Mouse (Mus musculus) heart, adult 2 months (tissue): ENCODE measurements around the gene Pla2g3. TPM values are rescaled to one million over a fixed set of nuclear protein-coding genes. Genes with fewer than 3 reads are reported as not detected.

Experiments used
- DNase-seq, 2 experiments: peaks; one replicate each; pipeline ENCODE4 v3.0.0; 2021
- H3K27ac ChIP-seq: fragments of 200-600 bp; 2 replicates; pipeline ENCODE4 v1.8.1; 2022
- H3K27me3 ChIP-seq: fragments of 200-500 bp; 2 replicates; pipeline ENCODE4 v1.6.1; 2012; ENCODE audit warnings: mild to moderate bottlenecking, low read length, inconsistent platforms, mixed read lengths; ENCODE audit not compliant: control insufficient read depth, insufficient read depth
- H3K36me3 ChIP-seq: fragments of 200-500 bp; 2 replicates; pipeline ENCODE4 v1.6.1; 2012; ENCODE audit warnings: low read length, inconsistent platforms; ENCODE audit not compliant: control insufficient read depth, insufficient read depth
- H3K4me1 ChIP-seq: fragments of 200-500 bp; 2 replicates; pipeline ENCODE4 v1.6.1; 2011; ENCODE audit warnings: low read length; ENCODE audit not compliant: control insufficient read depth, insufficient read depth
- H3K4me3 ChIP-seq: fragments of 200-600 bp; 2 replicates; pipeline ENCODE4 v1.8.1; 2022
- H3K79me2 ChIP-seq: fragments of 200-500 bp; replicated peaks from 2 replicates; pipeline ENCODE4 v1.6.1; 2012; ENCODE audit warnings: mild to moderate bottlenecking, inconsistent platforms, low read length, moderate library complexity, mixed read lengths; ENCODE audit not compliant: control insufficient read depth, insufficient read depth
- H3K9ac ChIP-seq: fragments of 200-500 bp; 2 replicates; pipeline ENCODE4 v1.6.1; 2012; ENCODE audit warnings: low read depth, mild to moderate bottlenecking, control low read depth, inconsistent platforms, low read length, mixed read lengths
- CTCF ChIP-seq: fragments of 200-600 bp; IDR thresholded peaks from 2 replicates; pipeline ENCODE4 v1.8.1; 2022; ENCODE audit warnings: antibody characterized with exemption, mild to moderate bottlenecking, moderate library complexity
- EP300 ChIP-seq: fragments of 200-500 bp; IDR thresholded peaks from 2 replicates; pipeline ENCODE4 v1.6.1; 2011; ENCODE audit warnings: low read depth, low read length, control low read depth; ENCODE audit not compliant: insufficient read depth
- POLR2A ChIP-seq: fragments of 200-500 bp; IDR thresholded peaks from 2 replicates; pipeline ENCODE4 v1.6.1; 2011; ENCODE audit warnings: mild to moderate bottlenecking, low read depth, low read length, control low read depth; ENCODE audit not compliant: insufficient read depth
- WGBS: fragments of 180-500 bp; shearing (Covaris S2); methylation state at CpG from one replicate; pipeline ENCODE4 v1.1.7; 2018; 5-methylcytosine and 5-hydroxymethylcytosine counted together
- intact Hi-C: fragments of 180-260 bp; cut with DNase I; formaldehyde crosslinking; loops from one replicate; pipeline ENCODE4 v1.15.1; 2025
- polyA plus RNA-seq: library from polyadenylated mRNA; depleted of rRNA; stranded (reverse); fragments of >200 nt; gene quantifications from 2 replicates; pipeline ENCODE4 v1.2.3, GENCODE M21; 2012
- total RNA-seq, 2 experiments: library from RNA; stranded (reverse); gene quantifications; 2 replicates each; pipeline ENCODE4 v1.2.3; 2021

Gene Pla2g3
- total and polyA plus RNA-seq, 3 experiments = 0.09 to 0.25 TPM; not detected in 1

DNA sequence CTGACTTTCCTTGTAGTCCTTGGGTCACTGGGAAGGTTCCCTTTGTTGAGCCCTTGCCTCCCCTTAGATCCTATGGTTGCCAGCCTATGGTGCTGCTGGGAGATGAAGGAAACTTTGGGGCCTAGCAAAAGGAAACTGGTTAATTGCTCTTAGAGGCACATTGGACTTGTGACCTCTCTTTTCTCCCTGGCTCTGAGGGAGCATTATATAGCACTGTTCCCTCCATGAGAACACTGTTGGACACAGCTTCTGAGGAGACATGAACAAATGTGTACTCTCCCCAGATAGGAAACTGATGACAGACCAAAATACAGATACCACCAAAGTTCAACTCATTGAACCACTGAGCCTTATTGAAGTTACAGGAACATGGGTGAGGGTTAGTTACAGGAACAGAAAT is 12.6 kb upstream of the Pla2g3 start:
- Histone ChIP-seq H3K9ac (no peak overlapping the region), H3K36me3 (no peaks in the 10 kb centered on the region), H3K4me1 (no peaks in the 10 kb centered on the region), H3K4me3 (no peak overlapping the region), H3K79me2 (no peaks in the 10 kb centered on the region), H3K27me3 (no peaks in the 10 kb centered on the region), H3K27ac (no peak overlapping the region)
- DNase-seq = no peak
- intact Hi-C loops = no loop called here
- TF ChIP-seq EP300 = no peak
- TF ChIP-seq POLR2A = no peak
- TF ChIP-seq CTCF = no peak

DNA sequence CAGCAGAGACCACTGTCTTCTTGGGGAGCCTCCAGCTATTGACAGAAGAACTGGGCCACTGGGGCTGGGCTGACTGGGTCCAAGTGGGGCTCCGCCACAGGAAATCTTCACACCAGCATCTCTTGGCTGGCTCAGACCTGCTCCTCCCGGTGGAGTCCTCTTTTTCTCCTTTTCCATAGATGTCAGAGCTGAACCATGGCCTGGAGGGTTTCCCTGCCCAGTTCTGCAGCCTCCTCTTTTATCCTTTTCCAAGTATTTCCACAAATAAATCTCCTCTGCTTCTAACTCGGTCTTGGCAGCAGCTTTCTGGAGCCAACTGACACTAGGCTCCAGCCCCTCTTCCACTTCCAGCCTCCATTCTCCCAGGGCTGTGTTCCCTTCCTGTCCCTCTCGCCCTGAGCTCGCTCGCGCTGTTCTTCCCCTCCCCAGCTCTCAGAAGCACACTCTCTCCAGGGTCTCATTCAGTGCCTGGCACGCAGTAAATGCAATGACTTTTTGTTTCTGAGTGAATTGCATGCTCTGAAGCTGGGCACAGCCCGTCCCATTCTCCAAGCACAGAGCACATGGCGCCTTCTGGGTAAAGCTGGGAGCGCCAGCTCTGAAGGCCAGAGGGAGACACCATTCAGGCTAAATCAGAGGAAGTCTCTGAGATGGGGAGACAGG is 4.0 kb upstream of the Pla2g3 start:
- no peak for DNase-seq
- H3K36me3 ChIP-seq = no peaks in the 10 kb centered on the region
- WGBS = 53% methylated on average over 11 of the region's 11 CpGs
- H3K9ac ChIP-seq = no peak overlapping the region
- no peaks in the 10 kb centered on the region for H3K4me1 ChIP-seq
- no peak for TF ChIP-seq EP300
- TF ChIP-seq CTCF = no peak
- no peak for TF ChIP-seq POLR2A
- H3K79me2 ChIP-seq = no peaks in the 10 kb centered on the region
- intact Hi-C loops = loop anchor here (2.0 kb wide), 1 partner anchor 19 kb away; no protein-coding TSS in a partner anchor
- no peaks in the 10 kb centered on the region; the same call in 1 of the 2 replicates for H3K27me3 ChIP-seq
- no peak overlapping the region for H3K4me3 ChIP-seq
- H3K27ac ChIP-seq = no peak overlapping the region

DNA sequence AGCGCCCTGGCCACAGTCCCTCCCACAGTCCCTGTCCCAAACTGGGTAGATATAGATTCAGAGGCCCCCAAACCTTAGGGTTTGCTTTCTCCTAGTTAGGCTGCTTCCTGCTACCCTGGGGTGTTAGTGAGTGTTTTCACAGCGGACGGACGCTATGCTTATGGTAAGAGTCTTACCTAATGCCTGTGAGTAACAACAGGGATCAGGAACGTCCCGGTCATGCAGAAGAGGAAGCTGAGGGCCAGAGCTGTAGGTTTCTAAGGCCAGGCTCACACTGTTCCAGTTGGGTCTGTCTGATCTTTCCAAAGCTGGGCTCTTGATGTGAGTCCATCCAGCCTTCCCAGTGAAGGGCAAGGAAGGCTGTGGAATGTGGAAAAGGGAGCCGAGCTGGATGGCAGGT is 1.7 kb upstream of the Pla2g3 start:
- Histone ChIP-seq H3K27ac (no peak overlapping the region), H3K27me3 (no peaks in the 10 kb centered on the region; the same call in 1 of the 2 replicates), H3K36me3 (no peaks in the 10 kb centered on the region), H3K9ac (no peak overlapping the region), H3K79me2 (no peaks in the 10 kb centered on the region), H3K4me3 (no peak overlapping the region), H3K4me1 (no peaks in the 10 kb centered on the region)
- DNase-seq = no peak
- intact Hi-C loops = no loop called here
- TF ChIP-seq POLR2A (no peak), EP300 (no peak), CTCF (no peak)
- WGBS = 66% methylated on average over 7 of the region's 7 CpGs

DNA sequence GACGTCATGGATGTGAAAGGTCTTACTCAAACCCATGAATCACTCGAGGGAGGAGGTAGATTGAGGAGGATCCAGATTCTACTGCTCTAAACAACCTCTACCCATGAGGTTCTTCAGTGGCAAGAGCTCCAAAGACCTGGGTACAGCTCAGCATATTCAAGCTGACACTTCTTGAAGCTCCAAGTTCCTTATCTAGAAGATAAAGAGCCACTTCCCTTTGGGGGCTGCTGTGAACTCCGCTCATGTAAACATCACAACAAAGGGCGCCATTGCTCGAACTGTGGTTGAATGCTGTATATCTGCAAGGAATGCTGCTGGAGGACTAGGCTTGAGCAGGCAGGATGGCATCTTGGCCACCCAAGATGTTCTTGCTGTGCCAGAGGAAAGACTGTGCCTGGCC is 952 bp downstream of the Pla2g3 start:
- Histone ChIP-seq H3K4me1 (no peaks in the 10 kb centered on the region), H3K79me2 (no peaks in the 10 kb centered on the region), H3K9ac (no peak overlapping the region), H3K27ac (no peak overlapping the region), H3K27me3 (no peaks in the 10 kb centered on the region; the same call in 1 of the 2 replicates), H3K36me3 (no peaks in the 10 kb centered on the region), H3K4me3 (no peak overlapping the region)
- TF ChIP-seq CTCF = no peak
- TF ChIP-seq POLR2A = no peak
- no peak for TF ChIP-seq EP300
- intact Hi-C loops = no loop called here
- 55% methylated on average over 5 of the region's 5 CpGs for WGBS
- DNase-seq = no peak

DNA sequence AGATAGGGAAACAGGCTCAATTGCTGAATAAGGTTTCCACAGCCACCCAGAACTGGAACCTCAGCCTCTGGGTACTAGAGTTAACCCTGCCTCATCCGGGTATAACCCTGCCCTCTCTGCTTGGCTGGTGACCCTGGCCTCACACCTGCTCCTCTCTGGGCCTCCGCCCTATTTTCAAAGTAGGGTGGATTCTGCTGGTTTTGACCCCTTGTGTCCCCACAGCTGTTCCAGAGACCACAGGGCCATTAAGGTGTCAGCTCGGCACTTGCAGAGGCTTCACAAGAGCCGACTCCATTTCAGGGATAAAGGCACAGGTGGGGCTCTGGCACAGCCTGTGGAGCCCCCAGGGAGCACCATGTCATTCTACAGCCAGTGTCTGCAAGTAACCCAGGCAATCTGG is 4.7 kb downstream of the Pla2g3 start:
- DNase-seq = no peak
- WGBS = 75% methylated on average over 4 of the region's 4 CpGs
- Histone ChIP-seq H3K4me1 (no peaks in the 10 kb centered on the region), H3K9ac (no peak overlapping the region), H3K4me3 (no peak overlapping the region), H3K36me3 (no peaks in the 10 kb centered on the region), H3K27ac (no peak overlapping the region), H3K79me2 (no peaks in the 10 kb centered on the region), H3K27me3 (no peaks in the 10 kb centered on the region)
- intact Hi-C loops = no loop called here
- TF ChIP-seq EP300 (no peak), POLR2A (no peak), CTCF (no peak)

DNA sequence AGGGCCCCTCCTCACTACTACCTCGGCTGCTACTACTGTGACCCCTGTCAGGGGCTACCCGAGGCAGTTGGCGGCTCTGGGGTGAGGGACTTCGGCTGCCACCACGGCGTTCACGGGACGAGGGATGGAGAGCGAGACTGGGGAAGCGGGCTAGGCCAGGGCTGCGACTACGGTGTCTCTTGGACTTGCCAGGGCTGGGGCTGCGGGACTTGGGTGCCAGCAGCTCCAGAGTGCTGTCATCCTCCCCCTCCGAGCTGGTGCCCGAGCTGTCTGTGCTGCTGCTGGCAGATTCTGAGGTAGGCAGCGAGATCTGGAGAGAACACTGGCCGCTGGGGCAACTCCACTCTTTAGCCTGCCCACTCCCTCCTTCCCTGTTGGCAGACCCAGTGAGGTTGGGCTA is 6.8 kb downstream of the Pla2g3 start:
- Histone ChIP-seq H3K27ac (no peak overlapping the region), H3K9ac (no peak overlapping the region), H3K4me3 (no peak overlapping the region), H3K4me1 (no peaks in the 10 kb centered on the region; the same call in 1 of the 2 replicates), H3K27me3 (no peaks in the 10 kb centered on the region), H3K36me3 (no peaks in the 10 kb centered on the region), H3K79me2 (no peaks in the 10 kb centered on the region)
- DNase-seq = no peak
- whole genome bisulfite sequencing = 89% methylated on average over 17 of the region's 17 CpGs
- intact Hi-C loops = no loop called here
- TF ChIP-seq POLR2A (no peak), EP300 (no peak), CTCF (no peak)
